Mouse (Mus musculus) ES-E14 (cell line): ENCODE measurements at regions not wholly inside any gene's neighbourhood (a gene's known extent, or its start where the extent isn't known, plus 50 kb on each side); places are given as distances from the start of the nearest gene placed in this dataset.

ENCODE experiments used
- DNase-seq: peaks from one replicate; pipeline ENCODE4 v3.0.0-alpha.2; 2013; ENCODE audit warnings: low read depth, low spot score
- H3K27ac ChIP-seq: 2 replicates; pipeline ENCODE4 v1.5.1; 2012; ENCODE audit warnings: low read depth, mild to moderate bottlenecking, low read length, moderate library complexity, mixed read lengths; ENCODE audit not compliant: poor library complexity, insufficient read depth, severe bottlenecking
- H3K36me3 ChIP-seq: 2 replicates; pipeline ENCODE4 v1.6.1; 2012; ENCODE audit warnings: mild to moderate bottlenecking, low read length, moderate library complexity, mixed read lengths; ENCODE audit not compliant: control insufficient read depth, poor library complexity, insufficient read depth, severe bottlenecking
- H3K4me1 ChIP-seq, 2 experiments: fragments of 150-350 bp in 1 of 2; sonication (generic) in 1 of 2; 2 replicates each; pipeline ENCODE4 v1.6.1; 2012; ENCODE audit warnings: low read length in 2 of 2, mild to moderate bottlenecking in 1 of 2, mixed read lengths in 1 of 2; ENCODE audit not compliant: control insufficient read depth in 2 of 2, insufficient read depth in 2 of 2, poor library complexity in 1 of 2
- H3K4me3 ChIP-seq, 2 experiments: fragments of 150-350 bp in 1 of 2; sonication (generic) in 1 of 2; 2 replicates each; pipeline ENCODE4 v1.5.1; 2012; ENCODE audit warnings: low read length in 2 of 2, low read depth in 1 of 2, mild to moderate bottlenecking in 1 of 2, mixed read lengths in 1 of 2; ENCODE audit not compliant: insufficient read depth in 1 of 2, poor library complexity in 1 of 2, severe bottlenecking in 1 of 2
- H3K9ac ChIP-seq: 2 replicates; pipeline ENCODE4 v1.6.1; 2012; ENCODE audit warnings: low read depth, mild to moderate bottlenecking, low read length, mixed read lengths; ENCODE audit not compliant: poor library complexity, insufficient read depth, severe bottlenecking
- H3K9me3 ChIP-seq: fragments of 150-350 bp; sonication (generic); 2 replicates; pipeline ENCODE4 v1.6.1; 2012; ENCODE audit warnings: low read depth, mild to moderate bottlenecking, low read length; ENCODE audit not compliant: control insufficient read depth, insufficient read depth
- CHD2 ChIP-seq: IDR thresholded peaks from 2 replicates; pipeline ENCODE4 v1.6.1; 2014; ENCODE audit warnings: mild to moderate bottlenecking, low read depth, low read length, inconsistent platforms
- HCFC1 ChIP-seq: IDR thresholded peaks from 2 replicates; pipeline ENCODE4 v1.6.1; 2012; ENCODE audit warnings: low read length, inconsistent platforms, borderline replicate concordance; ENCODE audit not compliant: insufficient read depth
- MAFK ChIP-seq: IDR thresholded peaks from 2 replicates; pipeline ENCODE4 v1.6.1; 2014; ENCODE audit warnings: mild to moderate bottlenecking, low read depth, low read length, inconsistent platforms; ENCODE audit not compliant: insufficient read depth
- ZC3H11A ChIP-seq: IDR thresholded peaks from 2 replicates; pipeline ENCODE4 v1.6.1; 2012; ENCODE audit warnings: low read depth, mild to moderate bottlenecking, inconsistent platforms, low read length, borderline replicate concordance
- ZNF384 ChIP-seq: IDR thresholded peaks from 2 replicates; pipeline ENCODE4 v1.6.1; 2012; ENCODE audit warnings: low read depth, low read length, inconsistent platforms
- in situ Hi-C, 2 experiments: fragments of 600-800 bp; cut with MboI; formaldehyde crosslinking; loops; one replicate each; pipeline ENCODE4 v1.15.1; 2025; ENCODE audit warnings: low sequenced_read_pairs in 2 of 2, inconsistent platforms in 1 of 2; ENCODE audit not compliant: unreplicated experiment in 2 of 2

DNA sequence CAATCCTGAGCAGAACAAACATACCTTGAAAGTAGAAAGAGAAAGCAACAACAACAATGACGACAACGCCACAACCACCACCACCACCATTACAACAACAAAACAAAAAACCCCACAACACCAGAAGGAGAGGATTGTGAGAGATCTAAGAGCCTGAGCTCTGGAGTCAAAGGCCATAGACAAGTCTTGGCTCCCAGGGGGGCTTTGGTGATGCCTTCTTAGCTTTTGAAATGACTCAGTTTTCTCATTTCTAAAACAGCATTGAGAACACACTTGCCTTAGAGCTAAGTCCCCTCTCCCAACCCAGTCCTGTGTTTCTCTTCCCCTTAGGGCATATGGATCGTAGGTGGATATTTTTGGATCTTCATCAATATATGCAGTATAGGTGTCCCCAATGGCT, 112.2 kb downstream of the Kif20b start:
- no peak overlapping the region for H3K27ac ChIP-seq
- no peaks in the 10 kb centered on the region for H3K4me1 ChIP-seq
- no peak overlapping the region for H3K4me3 ChIP-seq
- H3K36me3 ChIP-seq = no peaks in the 10 kb centered on the region
- no peak for DNase-seq
- H3K9me3 ChIP-seq = no peaks in the 10 kb centered on the region
- no peak for TF ChIP-seq MAFK
- no peak for TF ChIP-seq ZNF384
- no peak for TF ChIP-seq ZC3H11A
- TF ChIP-seq CHD2 = no peak
- TF ChIP-seq HCFC1 = no peak
- H3K9ac ChIP-seq = no peak overlapping the region
- in situ Hi-C loops = no loop called here

DNA sequence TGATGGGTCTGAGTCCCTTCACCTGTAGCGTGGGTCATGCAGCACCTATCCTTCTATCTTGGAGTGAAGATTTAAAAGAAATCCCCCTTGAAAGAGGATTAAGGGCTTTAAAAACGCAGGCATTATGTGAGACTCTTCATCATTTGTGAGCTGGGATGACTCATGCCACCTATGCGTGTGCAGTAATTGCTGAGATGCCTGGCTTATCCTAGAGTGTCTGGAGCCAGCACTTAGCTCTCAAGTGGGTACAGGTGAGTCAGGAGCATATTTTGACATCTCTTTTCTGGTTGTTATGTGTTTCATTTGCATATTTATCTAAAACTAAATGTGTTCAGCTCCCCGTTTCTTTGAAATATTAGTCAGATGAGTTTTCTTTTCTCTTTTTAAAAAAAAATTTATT, 123.4 kb downstream of the Kif20b start:
- TF ChIP-seq MAFK (no peak), ZNF384 (no peak), ZC3H11A (no peak), HCFC1 (no peak), CHD2 (no peak)
- Histone ChIP-seq H3K27ac (no peak overlapping the region), H3K36me3 (no peaks in the 10 kb centered on the region), H3K9me3 (no peaks in the 10 kb centered on the region), H3K4me1 (no peaks in the 10 kb centered on the region), H3K9ac (no peak overlapping the region), H3K4me3 (no peak overlapping the region)
- in situ Hi-C loops = no loop called here
- DNase-seq = no peak

DNA sequence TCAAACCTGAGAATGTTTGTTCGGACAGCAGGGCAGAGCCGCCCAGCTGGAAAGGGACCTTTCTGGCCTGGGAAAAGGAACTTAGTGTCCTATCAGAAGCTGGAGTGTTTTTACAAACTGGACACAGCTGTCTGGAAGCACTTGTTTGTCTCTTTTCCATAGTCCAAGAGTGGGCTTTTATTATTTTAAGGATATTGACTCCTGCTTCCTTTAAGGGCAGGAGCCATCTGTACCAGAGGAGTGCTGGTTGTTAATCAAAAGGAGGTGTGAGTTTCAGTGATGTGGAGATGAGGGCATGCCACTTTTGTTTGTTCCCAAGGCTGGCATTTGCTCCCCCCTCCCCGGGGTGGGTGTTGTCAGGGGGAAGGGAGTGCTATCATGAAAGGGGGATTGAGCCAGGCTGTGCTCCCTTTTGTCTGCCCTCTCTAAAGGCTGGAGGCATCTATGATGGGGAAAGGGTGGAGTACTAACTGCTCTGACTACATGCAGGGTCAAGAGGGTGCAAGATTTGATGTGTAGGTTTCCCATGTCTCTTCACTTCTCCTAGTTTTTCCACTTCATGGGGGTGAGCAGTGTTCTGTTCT, 144.3 kb downstream of the Kif20b start:
- H3K36me3 ChIP-seq = no peaks in the 10 kb centered on the region
- H3K4me3 ChIP-seq = no peak overlapping the region
- H3K9ac ChIP-seq = no peak overlapping the region
- TF ChIP-seq ZNF384 = no peak
- no peak for TF ChIP-seq HCFC1
- no peak for TF ChIP-seq ZC3H11A
- TF ChIP-seq MAFK = no peak
- TF ChIP-seq CHD2 = no peak
- H3K4me1 ChIP-seq = peaks cover 0 to 3% of the 10 kb centered on the region in 2 experiments; a peak in 1 of 4 replicates
- no peaks in the 10 kb centered on the region for H3K9me3 ChIP-seq
- no peak for DNase-seq
- no peak overlapping the region for H3K27ac ChIP-seq
- in situ Hi-C loops = no loop called here

DNA sequence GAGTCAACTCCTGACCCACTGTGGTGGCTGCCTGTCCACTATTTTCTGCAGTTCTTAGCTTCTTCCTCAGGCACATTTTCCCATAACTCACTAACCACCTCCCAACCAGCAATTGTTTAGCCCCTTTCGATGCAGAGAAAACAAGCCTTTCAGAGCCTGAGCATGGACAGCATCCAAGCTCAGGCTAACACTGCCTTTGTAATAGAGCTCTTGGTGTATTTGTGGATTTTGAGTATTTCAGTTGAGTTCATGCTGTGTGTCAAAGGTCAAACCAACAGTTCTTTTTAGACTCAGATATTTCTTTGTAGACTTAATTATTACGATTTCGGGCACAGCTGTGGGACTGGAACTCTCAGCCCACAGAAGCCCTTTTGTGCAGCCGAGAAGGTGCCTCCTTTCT, 159.0 kb downstream of the Kif20b start:
- Histone ChIP-seq H3K9me3 (no peaks in the 10 kb centered on the region), H3K36me3 (no peaks in the 10 kb centered on the region), H3K4me1 (no peaks in the 10 kb centered on the region), H3K27ac (no peak overlapping the region), H3K9ac (no peak overlapping the region), H3K4me3 (no peak overlapping the region)
- no peak for DNase-seq
- in situ Hi-C loops = no loop called here
- TF ChIP-seq MAFK = no peak
- no peak for TF ChIP-seq ZNF384

DNA sequence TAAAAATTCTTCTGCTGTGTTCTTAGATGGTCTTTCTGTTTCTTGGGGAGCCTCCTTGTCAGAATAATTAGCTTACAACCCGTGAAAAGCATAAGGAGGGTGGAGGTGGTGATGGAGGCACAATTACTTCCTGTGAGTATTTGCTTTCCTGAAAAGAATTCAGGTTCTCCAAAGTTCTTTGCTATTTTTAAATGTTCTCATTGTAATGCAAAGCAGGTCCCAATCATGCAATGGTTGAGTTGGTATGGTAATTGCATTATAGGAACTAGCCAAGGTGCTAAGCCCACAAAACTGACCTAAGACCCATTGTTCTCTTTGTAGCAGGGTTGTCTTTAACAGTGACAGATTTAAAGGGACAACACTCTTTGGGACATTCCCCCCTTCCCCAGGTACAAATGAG, 179.1 kb downstream of the Kif20b start:
- TF ChIP-seq ZNF384 (no peak), MAFK (no peak), HCFC1 (no peak), ZC3H11A (no peak), CHD2 (no peak)
- Histone ChIP-seq H3K4me1 (no peaks in the 10 kb centered on the region; a peak in 1 of 4 replicates), H3K27ac (no peak overlapping the region), H3K9me3 (no peaks in the 10 kb centered on the region), H3K9ac (no peak overlapping the region), H3K4me3 (no peak overlapping the region), H3K36me3 (no peaks in the 10 kb centered on the region; the same call in 1 of the 2 replicates)
- in situ Hi-C loops = no loop called here
- peak; percentile 19 for DNase-seq
